Mouse (Mus musculus) hindbrain, embryonic 12.5 days (tissue): ENCODE results near the gene Cenph. TPM values are rescaled to one million over a fixed set of nuclear protein-coding genes. Genes with fewer than 3 reads are reported as not detected.
"Not testable (repeated sequence)": the region's sequence is repeated elsewhere in the genome, so short reads cannot be mapped to it uniquely, and the experiment has no call there.

Experiments
- ATAC-seq: fragments of 200-750 bp; cut with Nextera tagmentation; 2 replicates; pipeline ENCODE4 v1.8.0; 2017; ENCODE audit warnings: moderate TSS enrichment; ENCODE audit not compliant: low FRiP score
- H3K27ac ChIP-seq: fragments of 300-500 bp; sonication (generic); 2 replicates; pipeline ENCODE4 v1.5.1; 2016; ENCODE audit warnings: mild to moderate bottlenecking
- H3K27me3 ChIP-seq: fragments of 300-500 bp; sonication (generic); 2 replicates; pipeline ENCODE4 v1.6.1; 2016; ENCODE audit warnings: mild to moderate bottlenecking
- H3K36me3 ChIP-seq: fragments of 300-500 bp; sonication (generic); 2 replicates; pipeline ENCODE4 v1.6.1; 2016; ENCODE audit warnings: mild to moderate bottlenecking
- H3K4me1 ChIP-seq: fragments of 300-500 bp; sonication (generic); 2 replicates; pipeline ENCODE4 v1.6.1; 2016
- H3K4me2 ChIP-seq: fragments of 300-500 bp; sonication (generic); replicated peaks from 2 replicates; pipeline ENCODE4 v1.6.1; 2016; ENCODE audit warnings: mild to moderate bottlenecking
- H3K4me3 ChIP-seq: fragments of 300-500 bp; sonication (generic); 2 replicates; pipeline ENCODE4 v1.5.1; 2016; ENCODE audit warnings: mild to moderate bottlenecking
- H3K9ac ChIP-seq: fragments of 300-500 bp; sonication (generic); 2 replicates; pipeline ENCODE4 v1.6.1; 2016; ENCODE audit warnings: mild to moderate bottlenecking, moderate library complexity
- H3K9me3 ChIP-seq: fragments of 300-500 bp; sonication (generic); replicated peaks from 2 replicates; pipeline ENCODE4 v1.6.1; 2016; ENCODE audit warnings: mild to moderate bottlenecking
- WGBS: fragments of 180-500 bp; shearing (Covaris S2); methylation state at CpG from one replicate; pipeline ENCODE4 v1.1.7; 2016; 5-methylcytosine and 5-hydroxymethylcytosine counted together
- polyA plus RNA-seq: library from polyadenylated mRNA; unstranded; fragments of >200 nt; fragmentation: Nextera tagmentation; extraction: Ambion mirVana; gene quantifications from 2 replicates; pipeline ENCODE4 v1.2.1, GENCODE M21; 2016

Cenph gene
- polyA plus RNA-seq, 1 experiment from 2014 or later: 29.1 TPM

- Histone ChIP-seq H3K4me3 (peak overlapping the region; percentile 81), H3K9ac (peak overlapping the region; percentile 79), H3K27ac (peak overlapping the region; percentile 96), H3K4me2 (peak overlapping the region; percentile 63), H3K9me3 (no peaks in the 10 kb centered on the region), H3K27me3 (no peaks in the 10 kb centered on the region), H3K4me1 (peaks cover 5% of the 10 kb centered on the region; the same call in 1 of the 2 replicates), H3K36me3 (0 out of 2 replicates have a peak, but pooled peaks cover under 1% of the 10 kb centered on the region)
- 66% methylated on average over 11 of the region's 11 CpGs for WGBS
- ATAC-seq: peak; percentile 59
These were observed 32.2 kb downstream of the Cenph start for GRCm38 (mm10) chr13:100743346-100744035.

- no peak overlapping the region for H3K4me2 ChIP-seq
- ATAC-seq: no peak
- no peak overlapping the region for H3K27ac ChIP-seq
- H3K9ac ChIP-seq: no peak overlapping the region
- WGBS: 88% methylated on average over 5 of the region's 5 CpGs
- no peaks in the 10 kb centered on the region for H3K27me3 ChIP-seq
- H3K9me3 ChIP-seq: no peaks in the 10 kb centered on the region
- no peak overlapping the region for H3K4me3 ChIP-seq
- H3K36me3 ChIP-seq: 0 out of 2 replicates have a peak, but pooled peaks cover 3% of the 10 kb centered on the region
- peaks cover 5% of the 10 kb centered on the region; the same call in 1 of the 2 replicates for H3K4me1 ChIP-seq
These were observed 32.9 kb downstream of the Cenph start for GRCm38 (mm10) chr13:100742831-100743230.

GRCm38 (mm10) chr13:100732756-100733155 lies 42.9 kb downstream of the Cenph start:
- no peaks in the 10 kb centered on the region for H3K27me3 ChIP-seq
- no peaks in the 10 kb centered on the region for H3K9me3 ChIP-seq
- H3K4me2 ChIP-seq: no peak overlapping the region
- no peak overlapping the region for H3K27ac ChIP-seq
- no peak for ATAC-seq
- H3K4me3 ChIP-seq: no peak overlapping the region
- 90% methylated on average over 2 of the region's 2 CpGs for WGBS
- peaks cover 14% of the 10 kb centered on the region for H3K4me1 ChIP-seq
- H3K9ac ChIP-seq: no peak overlapping the region
- H3K36me3 ChIP-seq: peaks cover 27% of the 10 kb centered on the region

- H3K4me3 ChIP-seq, H3K27me3 ChIP-seq, ATAC-seq, H3K27ac ChIP-seq, H3K9me3 ChIP-seq: not testable (repeated sequence)
- Histone ChIP-seq H3K4me1 (peaks cover 14% of the 10 kb centered on the region), H3K9ac (0 out of 2 replicates have a peak overlapping the region, but pooled peaks have one; percentile 38), H3K4me2 (peak overlapping the region; percentile 69), H3K36me3 (peaks cover 24% of the 10 kb centered on the region)
- 90% methylated on average over 6 of the region's 6 CpGs for WGBS
These were observed 44.1 kb downstream of the Cenph start for GRCm38 (mm10) chr13:100731462-100732046.

GRCm38 (mm10) chr13:100730861-100731176 lies 44.9 kb downstream of the Cenph start, which contains the start of gene Cdk7:
Gene Cdk7, minus strand, starts transcription at chr13:100730939.
- Histone ChIP-seq H3K27me3 (no peaks in the 10 kb centered on the region), H3K4me1 (peaks cover 14% of the 10 kb centered on the region), H3K4me3 (peak within 1 kb of the TSS; percentile 83), H3K4me2 (peak within 1 kb of the TSS; percentile 69), H3K9ac (peak within 1 kb of the TSS; percentile 87), H3K27ac (peak within 1 kb of the TSS; percentile 87), H3K9me3 (no peaks in the 10 kb centered on the region), H3K36me3 (peaks cover 21% of the 10 kb centered on the region)
- peak; percentile 99 for ATAC-seq
- under 1% methylated on average over 19 of the region's 19 CpGs for WGBS

- WGBS: 2% methylated on average over 30 of the region's 30 CpGs
- no peaks in the 10 kb centered on the region for H3K9me3 ChIP-seq
- ATAC-seq: peak; percentile 91
These were observed 45.4 kb downstream of the Cenph start for GRCm38 (mm10) chr13:100730153-100730860.

GRCm38 (mm10) chr13:100728530-100728929 lies 47.2 kb downstream of the Cenph start:
- H3K27me3 ChIP-seq, H3K4me2 ChIP-seq, H3K4me3 ChIP-seq, ATAC-seq, H3K9ac ChIP-seq, H3K27ac ChIP-seq, H3K9me3 ChIP-seq: not testable (repeated sequence)
- H3K4me1 ChIP-seq: peaks cover 14% of the 10 kb centered on the region
- 91% methylated on average over 4 of the region's 4 CpGs for WGBS
- H3K36me3 ChIP-seq: peaks cover 21% of the 10 kb centered on the region

More at GRCm38 (mm10) chr13:100730153-100730860, 45.4 kb downstream of the Cenph start:
- peaks cover 14% of the 10 kb centered on the region for H3K4me1 ChIP-seq
- peak overlapping the region; percentile 69 for H3K4me2 ChIP-seq
- peak overlapping the region; percentile 87 for H3K27ac ChIP-seq
- H3K4me3 ChIP-seq: peak overlapping the region; percentile 83
- peaks cover 22% of the 10 kb centered on the region for H3K36me3 ChIP-seq
- peak overlapping the region; percentile 87 for H3K9ac ChIP-seq
- no peaks in the 10 kb centered on the region for H3K27me3 ChIP-seq

GRCm38 (mm10) chr13:100728086-100728485 lies 47.6 kb downstream of the Cenph start:
- Histone ChIP-seq H3K36me3 (peaks cover 21% of the 10 kb centered on the region), H3K9me3 (no peaks in the 10 kb centered on the region), H3K4me2 (no peak overlapping the region), H3K9ac (no peak overlapping the region), H3K4me3 (no peak overlapping the region), H3K27me3 (no peaks in the 10 kb centered on the region), H3K27ac (no peak overlapping the region), H3K4me1 (peaks cover 14% of the 10 kb centered on the region)
- 94% methylated on average over 5 of the region's 5 CpGs for WGBS
- no peak for ATAC-seq

- Histone ChIP-seq H3K36me3 (peaks cover 36% of the 10 kb centered on the region), H3K9me3 (no peaks in the 10 kb centered on the region), H3K27ac (no peak overlapping the region), H3K27me3 (no peaks in the 10 kb centered on the region), H3K4me3 (no peak overlapping the region), H3K4me2 (no peak overlapping the region), H3K9ac (no peak overlapping the region), H3K4me1 (peaks cover 14% of the 10 kb centered on the region)
- ATAC-seq: no peak
- 93% methylated on average over 10 of the region's 10 CpGs for WGBS
These were observed 50.5 kb downstream of the Cenph start for GRCm38 (mm10) chr13:100725194-100725593.

- no peak for ATAC-seq
- WGBS: 88% methylated on average over 7 of the region's 7 CpGs
- Histone ChIP-seq H3K4me2 (no peak overlapping the region), H3K36me3 (peaks cover 41% of the 10 kb centered on the region), H3K9ac (no peak overlapping the region), H3K4me1 (peaks cover 5% of the 10 kb centered on the region), H3K27me3 (no peaks in the 10 kb centered on the region), H3K4me3 (no peak overlapping the region), H3K9me3 (no peaks in the 10 kb centered on the region), H3K27ac (no peak overlapping the region)
These were observed 51.5 kb downstream of the Cenph start for GRCm38 (mm10) chr13:100724051-100724754.

GRCm38 (mm10) chr13:100721656-100722055 lies 54.0 kb downstream of the Cenph start:
- no peak for ATAC-seq
- no peaks in the 10 kb centered on the region for H3K4me1 ChIP-seq
- H3K36me3 ChIP-seq: peaks cover 41% of the 10 kb centered on the region
- no peaks in the 10 kb centered on the region for H3K27me3 ChIP-seq
- 86% methylated on average over 5 of the region's 5 CpGs for WGBS
- no peaks in the 10 kb centered on the region for H3K9me3 ChIP-seq
- H3K4me2 ChIP-seq: no peak overlapping the region
- no peak overlapping the region for H3K27ac ChIP-seq
- no peak overlapping the region for H3K9ac ChIP-seq
- H3K4me3 ChIP-seq: no peak overlapping the region

GRCm38 (mm10) chr13:100715467-100715866 lies 60.2 kb downstream of the Cenph start:
- Histone ChIP-seq H3K9me3 (no peaks in the 10 kb centered on the region), H3K4me2 (no peak overlapping the region), H3K4me1 (no peaks in the 10 kb centered on the region), H3K36me3 (peaks cover 73% of the 10 kb centered on the region), H3K27me3 (no peaks in the 10 kb centered on the region), H3K9ac (no peak overlapping the region), H3K4me3 (no peak overlapping the region), H3K27ac (no peak overlapping the region)
- no peak for ATAC-seq
- 87% methylated on average over 6 of the region's 6 CpGs for WGBS
